Mouse (Mus musculus) activated CD4-positive, CD25-positive, alpha-beta regulatory T cell, adult 4 months (primary cell): ENCODE data around the gene Glt1d1. TPM values are rescaled to one million over a fixed set of nuclear protein-coding genes. Genes with fewer than 3 reads are reported as not detected.

Experiments used
- ATAC-seq: one replicate; pipeline ENCODE4 v1.8.0; 2017
- polyA plus RNA-seq, 2 experiments: library from polyadenylated mRNA; unstranded; fragments of 100-300 nt; shearing (Covaris generic); gene quantifications; one replicate each; pipeline ENCODE4 v1.2.1; 2017

Glt1d1 gene
- polyA plus RNA-seq, 2 experiments from 2014 or later, result not detected

- ATAC-seq, result no peak
These were observed 1.1 kb downstream of the Glt1d1 start for GRCm38 (mm10) chr5:127633188-127633587.

GRCm38 (mm10) chr5:127633666-127634065, 1.6 kb downstream of the Glt1d1 start:
- no peak for ATAC-seq

DNA sequence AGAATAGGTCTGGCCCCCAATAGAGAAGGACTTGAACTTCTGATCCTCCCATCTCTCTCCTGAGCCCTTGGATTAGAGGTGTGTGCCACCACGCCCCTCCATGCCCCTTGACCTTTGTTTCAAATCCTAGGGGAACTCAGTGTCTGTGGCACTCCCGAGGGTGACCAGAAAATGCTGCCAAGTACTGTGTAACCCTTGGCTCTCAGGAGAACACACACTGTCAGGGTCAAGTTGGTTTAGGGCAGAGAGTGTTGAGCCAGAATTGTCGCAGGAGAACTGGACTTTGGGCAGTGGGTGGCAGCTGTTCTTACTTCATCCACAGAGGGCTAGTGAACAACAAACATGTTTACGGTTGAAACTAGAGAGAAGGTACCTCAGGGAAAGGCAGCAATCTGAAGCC, 5.6 kb downstream of the Glt1d1 start:
- ATAC-seq, result no peak

- no peak for ATAC-seq
These were observed 6.1 kb downstream of the Glt1d1 start for GRCm38 (mm10) chr5:127638177-127638576.

DNA sequence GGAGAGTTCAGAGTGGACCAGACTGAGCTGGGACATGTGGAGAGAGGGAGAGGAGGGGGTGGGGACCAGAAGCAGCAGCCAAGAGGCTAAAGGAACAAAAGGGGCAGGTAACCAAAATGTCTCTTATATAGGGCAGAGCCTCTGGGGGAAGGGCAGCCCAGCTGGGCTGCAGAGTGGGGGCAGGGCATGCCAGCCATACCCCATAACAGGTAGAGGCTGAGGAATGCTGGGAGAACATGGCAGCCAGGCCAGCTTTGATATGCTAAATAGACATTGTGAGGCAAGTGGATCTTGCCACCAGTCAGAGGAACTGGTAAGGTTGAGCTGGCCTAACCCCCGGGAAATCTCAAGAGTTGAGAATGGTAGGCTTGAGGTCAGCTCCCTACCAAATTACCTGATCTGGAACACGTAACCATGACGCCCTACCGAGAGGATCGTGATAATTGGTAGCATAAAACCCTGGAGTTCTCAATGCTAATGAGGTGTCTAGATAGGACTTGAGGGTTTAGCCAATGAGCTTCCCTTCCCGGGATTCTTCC, 7.1 kb downstream of the Glt1d1 start:
- ATAC-seq, result no peak

DNA sequence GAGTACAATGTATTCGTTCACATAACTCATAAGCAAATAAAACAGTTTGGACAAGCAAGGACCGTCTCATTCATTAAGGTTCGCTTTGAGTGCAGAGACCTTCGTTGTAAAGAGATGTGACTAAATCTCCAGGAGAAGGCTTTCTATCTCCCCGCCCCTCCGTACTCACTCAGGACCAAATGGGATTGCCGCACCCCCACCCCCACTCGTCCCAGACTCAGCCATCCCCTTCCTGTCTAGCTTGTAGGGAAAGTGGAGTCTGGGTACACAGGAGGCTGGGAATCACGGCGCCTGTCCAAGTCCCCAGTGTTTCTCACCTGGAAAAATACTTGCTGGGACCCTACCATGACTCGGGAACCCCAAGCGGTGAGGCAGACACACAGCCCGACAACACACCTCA, 7.6 kb downstream of the Glt1d1 start:
- ATAC-seq, result no peak

GRCm38 (mm10) chr5:127640359-127640758, 8.3 kb downstream of the Glt1d1 start:
- ATAC-seq, result no peak

DNA sequence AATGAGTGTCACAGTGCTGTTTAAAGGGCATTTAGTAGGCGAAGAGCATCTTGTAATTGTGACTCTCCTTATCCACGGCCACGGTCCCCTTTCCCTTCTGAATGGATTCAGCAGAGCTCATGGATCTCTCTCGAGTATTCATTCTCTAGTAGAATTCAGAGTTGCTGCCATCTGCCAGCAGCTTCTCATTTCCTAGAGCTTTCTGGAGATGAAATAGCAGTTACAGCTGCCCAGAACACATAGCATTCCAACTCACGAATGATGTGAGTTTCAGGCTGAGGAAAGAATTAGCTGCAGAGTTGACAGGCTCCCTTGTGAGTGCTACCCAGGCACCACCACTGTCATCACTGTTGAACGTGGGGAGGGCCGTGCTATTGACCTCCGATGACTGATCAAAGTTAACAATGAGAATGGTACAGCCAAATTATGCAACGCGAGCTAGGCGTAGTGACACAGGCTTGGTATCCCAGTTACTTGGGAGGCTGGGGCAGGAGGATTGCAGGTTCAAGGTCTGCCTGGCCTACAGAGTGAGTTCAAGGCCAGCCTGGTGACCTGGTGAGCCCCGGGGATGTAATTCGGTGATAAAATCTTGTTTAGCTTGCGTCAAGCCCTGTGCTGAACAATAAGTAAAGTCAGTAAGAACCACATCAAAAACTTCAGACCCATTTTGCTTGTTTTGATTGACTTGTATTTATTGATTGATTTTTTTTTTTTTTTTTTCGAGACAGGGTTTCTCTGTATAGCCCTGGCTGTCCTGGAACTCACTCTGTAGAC, 9.3 kb downstream of the Glt1d1 start:
- ATAC-seq, result no peak

- ATAC-seq, result no peak
These were observed 16.0 kb downstream of the Glt1d1 start for GRCm38 (mm10) chr5:127648046-127648445.

GRCm38 (mm10) chr5:127649077-127649476, 17.0 kb downstream of the Glt1d1 start:
- ATAC-seq, result no peak

DNA sequence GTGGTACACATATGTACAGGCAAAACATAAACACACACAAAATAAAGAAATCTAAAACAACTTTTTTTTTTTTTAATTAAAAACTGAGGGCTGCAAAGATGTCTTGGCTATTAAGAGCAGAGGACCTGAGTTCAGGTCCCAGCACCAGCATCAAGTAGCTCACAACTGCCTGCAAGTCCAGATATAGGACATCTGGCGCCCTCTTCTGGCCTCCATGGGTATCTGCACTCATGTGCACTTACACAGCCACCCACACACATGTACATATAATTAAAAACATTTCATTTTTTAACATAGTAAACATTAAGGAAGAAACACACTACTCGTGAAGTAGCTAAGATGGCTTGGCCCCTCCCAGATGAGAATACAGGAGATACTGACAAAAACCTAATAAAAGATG, 26.2 kb downstream of the Glt1d1 start:
- ATAC-seq, result no peak

GRCm38 (mm10) chr5:127659312-127659711, 27.2 kb downstream of the Glt1d1 start:
- no peak for ATAC-seq

GRCm38 (mm10) chr5:127660267-127660666, 28.2 kb downstream of the Glt1d1 start:
- no peak for ATAC-seq

GRCm38 (mm10) chr5:127660979-127661378, 28.9 kb downstream of the Glt1d1 start:
- ATAC-seq, result no peak

- no peak for ATAC-seq
These were observed 41.9 kb downstream of the Glt1d1 start for GRCm38 (mm10) chr5:127673913-127674312.

DNA sequence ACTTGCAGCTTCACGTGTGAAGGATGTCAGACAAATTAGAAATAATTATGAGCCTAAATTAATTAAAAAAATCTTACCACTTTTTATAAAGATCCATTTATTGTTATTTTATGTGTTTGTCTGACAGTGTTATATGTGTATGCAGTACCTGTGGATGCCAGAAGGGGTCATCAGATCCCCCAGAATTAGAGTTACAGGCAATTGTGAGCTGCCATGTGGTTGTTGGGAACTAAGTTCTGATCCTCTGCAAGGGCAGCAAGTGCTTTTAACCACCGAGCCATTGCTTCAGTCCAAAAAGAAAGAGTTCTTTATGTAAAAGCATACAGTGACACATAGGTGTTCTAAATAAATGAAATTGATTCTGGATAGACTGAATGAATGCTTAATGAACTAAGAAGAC, 45.5 kb downstream of the Glt1d1 start:
- ATAC-seq, result no peak

DNA sequence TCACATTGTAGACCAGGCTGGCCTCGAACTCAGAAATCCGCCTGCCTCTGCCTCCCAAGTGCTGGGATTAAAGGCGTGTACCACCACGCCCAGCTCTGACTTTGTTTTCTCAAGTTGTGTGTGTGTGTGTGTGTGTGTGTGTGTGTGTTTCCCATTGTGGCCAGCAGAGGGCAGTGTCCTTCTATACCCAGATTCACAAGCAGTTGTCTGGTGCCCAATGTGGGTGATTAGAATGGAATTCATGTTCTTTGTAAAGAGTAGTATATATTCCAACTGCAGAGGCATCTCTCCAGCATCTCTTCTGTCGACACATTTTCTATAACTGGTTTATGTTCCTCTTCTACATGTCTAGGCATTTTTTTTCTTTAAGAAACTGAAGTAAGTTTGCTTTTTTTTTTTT, 46.4 kb downstream of the Glt1d1 start:
- ATAC-seq, result no peak

GRCm38 (mm10) chr5:127688568-127689170, 56.6 kb downstream of the Glt1d1 start:
- ATAC-seq, result no peak

DNA sequence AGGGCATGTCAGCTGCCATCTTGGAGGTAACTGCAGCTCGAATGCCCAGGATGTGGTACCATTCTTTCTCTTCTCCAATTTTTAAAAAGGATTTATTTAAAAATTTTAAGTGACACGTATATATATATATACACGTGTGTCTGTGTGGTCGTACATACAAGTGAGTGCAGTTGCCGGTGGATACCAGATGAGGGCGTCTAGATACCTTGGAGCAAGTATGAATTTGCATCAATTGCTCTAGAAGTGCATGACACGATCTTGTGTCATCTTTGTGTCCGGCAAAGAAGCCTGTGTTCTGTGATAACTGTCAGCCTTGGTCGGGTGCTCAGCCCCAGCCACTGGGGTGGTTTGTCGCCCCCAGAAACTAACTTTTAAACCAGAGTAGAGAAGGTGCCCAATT, 59.0 kb downstream of the Glt1d1 start:
- ATAC-seq, result no peak

GRCm38 (mm10) chr5:127691581-127691980, 59.5 kb downstream of the Glt1d1 start:
- ATAC-seq, result no peak

- no peak for ATAC-seq
These were observed 63.8 kb downstream of the Glt1d1 start for GRCm38 (mm10) chr5:127695898-127696297.

DNA sequence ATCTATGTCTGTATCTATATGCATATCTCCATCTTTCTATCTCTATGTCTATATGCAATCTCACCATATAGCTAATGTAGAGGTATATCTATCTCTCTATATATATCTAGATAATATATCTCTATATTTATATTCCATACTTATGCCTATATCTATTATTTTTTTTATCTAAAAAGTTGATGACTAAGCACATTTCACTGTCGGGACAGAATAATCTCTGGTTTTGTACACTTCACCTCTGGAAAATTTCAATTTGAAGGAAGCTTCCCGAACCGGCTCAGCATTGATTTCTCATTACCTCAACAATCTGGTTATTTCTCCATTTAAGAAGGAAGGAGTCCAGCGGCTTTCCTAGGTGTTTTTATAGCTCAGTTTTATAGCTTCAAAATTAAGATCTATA, 64.5 kb downstream of the Glt1d1 start:
- ATAC-seq, result no peak

- ATAC-seq, result no peak
These were observed 66.5 kb downstream of the Glt1d1 start for GRCm38 (mm10) chr5:127698525-127698924.

DNA sequence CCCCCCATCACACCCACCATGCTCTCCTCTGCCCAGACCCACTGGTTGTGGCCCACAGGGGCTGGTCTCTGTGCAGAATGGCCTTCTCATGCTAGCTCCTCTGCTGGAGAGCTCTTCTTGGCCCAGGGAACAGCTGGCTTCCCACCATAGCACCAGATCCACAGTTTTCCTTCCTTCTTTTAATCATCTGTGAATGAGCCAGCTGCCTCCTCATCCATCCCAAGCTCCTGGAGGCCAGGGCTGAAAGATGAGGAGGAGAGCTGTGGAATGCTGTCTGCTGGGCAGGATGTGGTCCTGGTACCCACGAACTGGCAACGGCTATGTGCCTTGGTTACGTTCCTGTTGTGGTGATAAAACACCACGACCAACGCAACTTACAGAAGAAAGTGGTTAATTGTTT, 67.6 kb downstream of the Glt1d1 start:
- ATAC-seq, result no peak
